Comparison of ENCODE assay signal across 16 mouse cellular contexts in genomic region chr11:22644010-22644625, GRCm38 (mm10).
DNase-seq lines count a peak whose midpoint lies in the region; ATAC-seq and TF ChIP-seq lines count a peak whose summit lies in the region.
"Had no signal": no experiment of that assay in that cellular context is flagged by ENCODE, and none has a peak within 500 bp of the region (broad histone marks: within the 10 kb centered on the region; RNA-seq: fewer than 3 reads in every experiment).

No protein-coding gene starts in this region.

- in situ Hi-C loops in CH12.LX (cut with MboI; ENCODE audit: low pct_ligation_motif_present, low pct_unique_long_range_greater_than_20kb, low sequenced_read_pairs): loop anchor here (25.0 kb wide), 1 partner anchor 918 kb away; no protein-coding TSS in a partner anchor

- H3K9ac ChIP-seq in limb, embryonic 14.5 days (ENCODE audit: low read depth, low read length, severe bottlenecking): no peak overlapping the region
- no peak overlapping the region for H3K9ac ChIP-seq in CH12.LX (ENCODE audit: insufficient read depth, low read depth)
- no peak overlapping the region for H3K9ac ChIP-seq in intestine, embryonic 16.5 days (ENCODE audit: low read depth, low read length)
- H3K9ac ChIP-seq: embryonic facial prominence, embryonic 12.5 days; forebrain, embryonic 12.5 days had no signal

- H3K36me3 ChIP-seq in limb, embryonic 14.5 days (ENCODE audit: control insufficient read depth, insufficient read depth, low read length): no peaks in the 10 kb centered on the region
- no peaks in the 10 kb centered on the region for H3K36me3 ChIP-seq in limb, embryonic 10.5 days
- H3K36me3 ChIP-seq in CH12.LX (replicated peaks in 1 of 2; ENCODE audit: control insufficient read depth in 1 of 2, insufficient read depth in 1 of 2, low read length in 1 of 2): no peaks in the 10 kb centered on the region
- H3K36me3 ChIP-seq in intestine, embryonic 16.5 days (ENCODE audit: control insufficient read depth, insufficient read depth, low read length): no peaks in the 10 kb centered on the region
- H3K36me3 ChIP-seq: embryonic facial prominence, embryonic 12.5 days; forebrain, embryonic 12.5 days had no signal

- dilution Hi-C loops in CH12.LX (cut with MboI; ENCODE audit: extremely low pct_ligation_motif_present, extremely low pct_unique_long_range_greater_than_20kb, low sequenced_read_pairs): no loop called here

- ATAC-seq in frontal cortex, adult (ENCODE audit: low TSS enrichment): peak; percentile 83
- ATAC-seq in limb, embryonic 14.5 days (ENCODE audit: low FRiP score, low read depth): no peak; the same call in 1 of the 2 replicates
- peak; percentile 65; the same call in 1 of the 2 replicates for ATAC-seq in intestine, embryonic 16.5 days

- no peak for TF ChIP-seq RAD21 in CH12.LX (IDR thresholded peaks at IDR 0.05; ENCODE audit: low read depth, low read length)

- no peak for TF ChIP-seq CTCF in CH12.LX (conservative IDR thresholded peaks at IDR 0.05 in 1 of 2, IDR thresholded peaks at IDR 0.05 in 1 of 2; ENCODE audit: low read depth in 2 of 2, low read length in 2 of 2)
- no peak for TF ChIP-seq CTCF in left cerebral cortex, adult 2 months (IDR thresholded peaks at IDR 0.05)

- no peaks in the 10 kb centered on the region for H3K4me1 ChIP-seq in limb, embryonic 14.5 days (ENCODE audit: control insufficient read depth, insufficient read depth, low read length)
- H3K4me1 ChIP-seq in limb, embryonic 10.5 days: peaks cover 7% of the 10 kb centered on the region
- peaks cover 5 to 32% of the 10 kb centered on the region in 2 experiments for H3K4me1 ChIP-seq in CH12.LX (ENCODE audit: control insufficient read depth in 1 of 2, insufficient read depth in 2 of 2)
- H3K4me1 ChIP-seq in intestine, embryonic 16.5 days (ENCODE audit: control insufficient read depth, insufficient read depth, low read length): peaks cover 2% of the 10 kb centered on the region; the same call in 1 of the 2 replicates
- H3K4me1 ChIP-seq: embryonic facial prominence, embryonic 12.5 days had no signal

- intact Hi-C loops in left cerebral cortex, adult 2 months (cut with DNase I): no loop called here

- H3K79me2 ChIP-seq in CH12.LX (replicated peaks; ENCODE audit: control insufficient read depth, extremely low read depth, insufficient read depth, poor library complexity, severe bottlenecking): no peaks in the 10 kb centered on the region

- H3K27me3 ChIP-seq in limb, embryonic 14.5 days (ENCODE audit: control insufficient read depth, insufficient read depth, low read length): no peaks in the 10 kb centered on the region
- no peaks in the 10 kb centered on the region for H3K27me3 ChIP-seq in limb, embryonic 10.5 days (ENCODE audit: low read depth, poor library complexity, severe bottlenecking)
- H3K27me3 ChIP-seq in CH12.LX (replicated peaks): no peaks in the 10 kb centered on the region
- H3K27me3 ChIP-seq in intestine, embryonic 16.5 days (replicated peaks; ENCODE audit: control insufficient read depth, insufficient read depth, low read length): no peaks in the 10 kb centered on the region
- H3K27me3 ChIP-seq: embryonic facial prominence, embryonic 12.5 days; forebrain, embryonic 12.5 days had no signal

- TF ChIP-seq EP300 in CH12.LX (IDR thresholded peaks at IDR 0.05; ENCODE audit: low read length): 0 out of 2 replicates have a peak, but pooled peaks have one; percentile 18

- H3K4me3 ChIP-seq in limb, embryonic 14.5 days (replicated peaks; ENCODE audit: low read length): no peak overlapping the region
- H3K4me3 ChIP-seq in limb, embryonic 10.5 days: no peak overlapping the region
- no peak overlapping the region for H3K4me3 ChIP-seq in CH12.LX (replicated peaks in 1 of 3; ENCODE audit: low read depth in 2 of 3, low read length in 2 of 3, poor library complexity in 1 of 3)
- no peak overlapping the region for H3K4me3 ChIP-seq in intestine, embryonic 16.5 days (ENCODE audit: low read length)
- no peak overlapping the region for H3K4me3 ChIP-seq in left cerebral cortex, adult 2 months
- H3K4me3 ChIP-seq: embryonic facial prominence, embryonic 12.5 days; forebrain, embryonic 12.5 days had no signal

- H3K9me3 ChIP-seq in limb, embryonic 14.5 days (ENCODE audit: control insufficient read depth, low read length): no peaks in the 10 kb centered on the region
- no peaks in the 10 kb centered on the region for H3K9me3 ChIP-seq in limb, embryonic 10.5 days (replicated peaks)
- peaks cover 3% of the 10 kb centered on the region for H3K9me3 ChIP-seq in CH12.LX (replicated peaks; ENCODE audit: low read length)
- no peaks in the 10 kb centered on the region for H3K9me3 ChIP-seq in intestine, embryonic 16.5 days (ENCODE audit: control insufficient read depth, low read length)
- H3K9me3 ChIP-seq: embryonic facial prominence, embryonic 12.5 days; forebrain, embryonic 12.5 days had no signal

- no peak for TF ChIP-seq POLR2A in limb, embryonic 14.5 days (IDR thresholded peaks at IDR 0.05; ENCODE audit: borderline replicate concordance, extremely low read depth, insufficient read depth, insufficient read length)
- TF ChIP-seq POLR2A in CH12.LX (IDR thresholded peaks at IDR 0.05; ENCODE audit: low read depth, low read length): no peak

- no peak for DNase-seq in frontal cortex, postnatal 10 days (ENCODE audit: low spot score in 2 of 2)
- DNase-seq in limb, embryonic 14.5 days (ENCODE audit: low spot score): peak; percentile 43
- DNase-seq in limb, embryonic 10.5 days (ENCODE audit: low spot score): no peak
- DNase-seq in CH12.LX (ENCODE audit: extremely low read depth): no peak
- DNase-seq in left cerebral cortex, adult 2 months (ENCODE audit: extremely low spot score in 1 of 2, low spot score in 2 of 2): no peak
- no peak for DNase-seq in adrenal gland, adult 18-20 months (ENCODE audit: low spot score in 2 of 2)
- DNase-seq: cerebellum, postnatal 25 days; gastrocnemius, postnatal 14 days; heart, postnatal 14 days; lung, postnatal 4 days; right cerebral cortex, postnatal 25 days; thymus, postnatal 4 days had no signal

- no peak overlapping the region for H3K27ac ChIP-seq in limb, embryonic 14.5 days (replicated peaks; ENCODE audit: low read depth, low read length)
- no peak overlapping the region for H3K27ac ChIP-seq in limb, embryonic 10.5 days
- H3K27ac ChIP-seq in CH12.LX (ENCODE audit: insufficient read depth, low read depth): no peak overlapping the region
- H3K27ac ChIP-seq in intestine, embryonic 16.5 days (ENCODE audit: low read length): peak overlapping the region; percentile 45; the same call in 1 of the 2 replicates
- no peak overlapping the region for H3K27ac ChIP-seq in left cerebral cortex, adult 2 months
- H3K27ac ChIP-seq: embryonic facial prominence, embryonic 12.5 days; forebrain, embryonic 12.5 days had no signal

- H3K4me2 ChIP-seq in limb, embryonic 14.5 days (replicated peaks; ENCODE audit: low read depth, low read length, severe bottlenecking): no peak overlapping the region
- no peak overlapping the region for H3K4me2 ChIP-seq in CH12.LX (ENCODE audit: insufficient read depth, low read depth, poor library complexity, severe bottlenecking)
- H3K4me2 ChIP-seq in intestine, embryonic 16.5 days (ENCODE audit: low read depth, low read length): no peak overlapping the region
- H3K4me2 ChIP-seq: embryonic facial prominence, embryonic 12.5 days; forebrain, embryonic 12.5 days had no signal

- WGBS in limb, embryonic 14.5 days: 45% methylated on average over 3 of the region's 3 CpGs
- WGBS in limb, embryonic 10.5 days: 76% methylated on average over 3 of the region's 3 CpGs
- 42% methylated on average over 3 of the region's 3 CpGs for WGBS in intestine, embryonic 16.5 days

TF ChIP-seq in CH12.LX, 34 proteins besides CTCF, POLR2A, EP300 and RAD21:
- TF ChIP-seq USF2 (conservative IDR thresholded peaks at IDR 0.05; ENCODE audit: low read depth, low read length) (no peak), TCF12 (IDR thresholded peaks at IDR 0.05; ENCODE audit: low read depth, low read length) (no peak), JUND (conservative IDR thresholded peaks at IDR 0.05; ENCODE audit: low read depth, low read length) (no peak), TBP (conservative IDR thresholded peaks at IDR 0.05; ENCODE audit: low read depth, low read length) (no peak), NELFE (IDR thresholded peaks at IDR 0.05; ENCODE audit: low read depth, low read length) (no peak), ZMIZ1 (IDR thresholded peaks at IDR 0.05; ENCODE audit: low read depth, low read length) (no peak), ZNF384 (IDR thresholded peaks at IDR 0.05; ENCODE audit: low read depth, low read length) (no peak), RCOR1 (conservative IDR thresholded peaks at IDR 0.05; ENCODE audit: low read depth, low read length) (no peak), NRF1 (IDR thresholded peaks at IDR 0.05; ENCODE audit: low read depth, low read length) (no peak), HCFC1 (IDR thresholded peaks at IDR 0.05; ENCODE audit: low read depth, low read length) (no peak), BHLHE40 (IDR thresholded peaks at IDR 0.05; ENCODE audit: low read depth, low read length) (no peak), E2F4 (IDR thresholded peaks at IDR 0.05; ENCODE audit: insufficient replicate concordance, low read depth, low read length) (no peak), MYC (IDR thresholded peaks at IDR 0.05; ENCODE audit: low read depth, low read length) (no peak), KAT2A (IDR thresholded peaks at IDR 0.05; ENCODE audit: insufficient replicate concordance, low read length) (no peak), MEF2A (IDR thresholded peaks at IDR 0.05; ENCODE audit: borderline replicate concordance, low read depth, low read length) (no peak), MAFK (IDR thresholded peaks at IDR 0.05; ENCODE audit: insufficient replicate concordance, low read length) (no peak)
